Mouse (Mus musculus): ENCODE results near the gene Otulin.

DNA sequence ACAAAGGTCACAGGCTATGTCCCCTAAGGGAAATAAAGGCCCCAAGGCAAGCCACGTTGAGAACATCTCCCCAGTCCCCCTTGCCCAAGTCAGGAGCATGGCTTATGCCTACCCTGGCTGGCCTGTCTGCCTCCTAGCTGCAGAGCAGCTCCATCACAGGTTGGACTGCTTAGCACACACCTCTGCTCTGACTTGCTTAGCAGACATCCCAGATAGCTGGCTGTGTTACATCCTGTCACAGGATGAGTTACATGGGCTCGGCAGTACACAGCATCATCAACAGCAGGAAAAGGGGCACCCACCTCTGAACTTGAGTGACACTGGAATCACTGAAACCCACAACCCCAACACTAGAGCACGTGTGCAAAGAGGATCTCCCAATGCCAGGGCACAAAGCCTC is 25.2 kb downstream of the Otulin start:
- TF ChIP-seq CTCF (IDR thresholded peaks at IDR 0.05; ENCODE audit: low read depth, low read length) (no peak), GATA1 (IDR thresholded peaks at IDR 0.05; ENCODE audit: borderline replicate concordance, low read length) (no peak)

Data from G1E (cell line).